Mouse (Mus musculus): ENCODE measurements at regions not wholly inside any gene's neighbourhood (a gene's known extent, or its start where the extent isn't known, plus 50 kb on each side); places are given as distances from the start of the nearest gene placed in this dataset.

DNA sequence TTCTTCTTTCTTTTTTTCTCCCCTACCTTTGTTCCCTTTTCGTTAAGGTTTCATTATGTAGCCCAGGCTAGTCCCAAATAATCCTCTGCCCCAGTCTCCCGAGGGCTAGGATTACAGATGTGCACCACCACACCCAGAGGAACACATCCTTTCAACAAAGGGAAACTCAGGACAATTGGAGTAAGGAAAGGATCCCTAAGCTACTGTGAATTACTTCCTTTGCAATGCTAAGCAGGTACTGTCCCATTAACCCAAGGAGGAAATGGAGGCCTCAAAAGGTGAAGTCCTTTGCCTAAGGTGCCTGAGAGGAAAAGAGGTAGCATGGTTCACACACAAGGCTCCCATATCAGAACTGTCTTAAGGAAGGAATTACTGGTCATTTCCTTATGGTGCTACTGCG, 157.2 kb downstream of the En1 start:
- no peak for DNase-seq (ENCODE audit: low spot score in 2 of 2)

- no peak for DNase-seq (ENCODE audit: low spot score in 2 of 2)
Observed at GRCm38 (mm10) chr1:120761364-120761763, 159.1 kb downstream of the En1 start.

DNA sequence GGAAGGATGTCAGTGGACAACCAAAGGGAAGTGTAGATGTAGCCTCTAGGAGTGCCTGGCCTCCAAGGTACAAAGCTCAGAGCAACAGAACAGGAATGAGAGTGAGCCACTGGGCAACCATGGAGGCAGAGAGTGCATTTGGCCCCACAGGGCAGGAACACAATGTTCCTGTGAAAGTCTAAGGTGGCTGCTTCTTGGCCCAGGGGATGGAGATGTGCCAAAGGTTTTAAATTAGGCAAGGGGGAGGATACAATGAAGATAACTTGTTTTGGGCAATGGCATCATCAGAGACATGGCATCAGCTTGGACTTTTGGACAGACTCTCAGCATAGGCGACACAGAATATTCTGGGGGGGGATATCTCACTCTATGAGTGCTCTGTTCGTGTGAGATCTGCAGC, 160.3 kb downstream of the En1 start:
- no peak for DNase-seq (ENCODE audit: low spot score in 2 of 2)

DNA sequence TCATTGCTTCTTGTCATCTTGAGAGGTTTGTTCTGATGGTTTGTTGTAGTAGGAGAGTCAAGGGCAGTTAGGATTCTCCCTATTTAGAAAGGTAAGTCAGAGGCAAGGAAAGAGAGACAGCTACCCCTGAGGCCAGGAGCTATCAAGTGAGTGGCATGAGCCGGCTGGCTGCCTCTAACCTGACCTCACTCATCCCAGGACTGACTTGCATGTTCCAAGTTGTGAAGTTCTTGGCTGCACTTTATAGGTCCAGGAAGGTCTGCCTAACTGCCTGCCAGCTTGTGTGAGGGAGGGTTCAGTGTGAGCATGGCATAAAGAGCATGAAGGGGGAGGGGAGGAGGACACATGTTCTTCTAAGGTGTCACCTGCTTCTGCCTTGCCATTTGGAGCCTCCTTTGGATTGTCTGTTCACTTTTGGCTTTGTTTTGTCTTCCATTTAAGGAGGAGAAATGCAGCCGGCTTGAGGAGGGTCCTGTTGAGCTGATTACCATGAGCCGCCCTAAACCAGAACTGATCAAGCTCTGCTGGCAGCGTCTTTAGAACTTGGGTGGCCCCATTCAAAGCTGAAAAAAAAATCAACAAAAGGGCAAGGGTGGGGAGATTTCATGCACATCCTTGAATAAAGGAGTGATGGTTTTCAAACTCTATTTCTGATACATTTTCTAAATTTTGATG, 160.8 kb downstream of the En1 start:
- no peak for DNase-seq (ENCODE audit: low spot score in 2 of 2)

DNA sequence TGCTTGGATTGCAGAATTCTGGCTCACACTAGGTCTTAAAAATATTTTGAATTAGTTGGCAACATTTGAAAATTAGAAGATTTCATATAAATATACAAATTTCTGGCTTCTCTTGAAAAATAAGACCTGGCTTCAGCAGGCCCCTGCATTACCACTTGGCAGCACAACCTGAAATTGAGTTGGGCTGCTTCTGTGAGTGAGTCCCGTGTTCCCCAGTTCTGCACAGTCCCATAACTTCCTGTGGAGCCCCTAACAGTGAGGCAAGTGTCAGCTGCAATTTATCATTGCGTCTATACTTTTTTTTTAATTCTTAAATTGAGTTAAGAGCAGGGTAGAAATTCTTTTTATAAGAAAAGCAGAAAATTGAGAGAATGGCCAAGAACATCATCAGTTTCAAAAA, 164.8 kb downstream of the En1 start:
- DNase-seq (ENCODE audit: low spot score in 2 of 2), result no peak

DNA sequence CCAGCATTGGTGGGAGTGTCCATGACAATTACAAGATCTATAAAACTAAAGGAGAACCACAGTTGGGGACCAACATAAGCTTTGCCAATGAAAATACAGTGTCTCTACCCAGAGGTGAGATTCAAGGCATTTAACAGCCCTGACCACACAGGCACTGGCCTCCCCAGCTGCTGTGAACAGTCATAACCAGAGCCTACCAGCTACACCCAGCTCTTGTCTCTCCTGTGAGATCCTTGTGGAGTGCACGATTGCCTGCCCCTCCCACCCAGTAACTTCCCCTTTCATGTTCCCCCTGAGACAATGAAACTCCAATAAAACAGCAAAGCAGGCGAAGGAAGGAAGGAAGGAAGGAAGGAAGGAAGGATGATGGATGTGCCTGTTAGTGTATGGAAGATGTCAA, 169.1 kb downstream of the En1 start:
- DNase-seq (ENCODE audit: low spot score in 2 of 2), result no peak

DNA sequence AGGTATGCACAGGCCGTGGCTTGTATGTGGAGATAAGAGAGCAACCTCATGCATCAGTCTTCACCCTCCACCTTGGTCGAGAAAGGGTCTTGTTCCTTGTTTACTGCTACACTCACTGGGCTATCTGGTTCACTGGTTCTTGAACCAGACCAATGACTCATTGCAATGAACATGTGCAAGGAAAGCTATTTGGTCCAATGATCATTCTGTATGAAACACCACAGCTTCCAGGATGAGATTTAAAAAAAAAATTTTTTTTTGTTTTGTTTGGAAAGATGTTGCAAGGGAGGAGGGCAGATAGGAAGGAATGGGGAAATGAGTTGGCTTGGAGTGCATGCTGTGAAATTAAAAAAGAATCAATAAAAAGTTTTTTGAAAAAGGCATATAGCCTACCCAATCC, 174.7 kb downstream of the En1 start:
- DNase-seq (ENCODE audit: low spot score in 2 of 2), result no peak

GRCm38 (mm10) chr1:120777468-120777867, 175.2 kb downstream of the En1 start:
- no peak for DNase-seq (ENCODE audit: low spot score in 2 of 2)

DNA sequence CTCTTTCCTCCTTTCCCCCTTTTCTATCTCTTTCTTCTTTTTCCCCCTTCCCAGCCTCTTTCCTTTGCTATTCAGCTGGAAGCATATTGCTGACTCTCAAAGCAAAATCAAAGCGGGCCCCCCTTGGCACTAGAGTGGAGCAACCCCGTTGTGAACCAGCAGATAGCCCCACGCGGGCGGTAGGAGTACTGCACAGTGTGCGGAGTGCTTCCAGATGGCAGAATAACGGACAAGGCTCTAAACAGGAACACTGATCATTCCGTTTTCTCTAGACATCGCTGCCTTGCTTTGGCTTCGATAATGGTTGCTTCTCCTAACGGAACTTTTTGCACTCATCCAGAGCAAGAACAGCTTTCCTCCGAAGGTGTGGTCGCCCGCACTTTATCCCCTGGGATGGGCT, 193.0 kb downstream of the En1 start:
- DNase-seq (ENCODE audit: low spot score in 2 of 2), result peak; percentile 5 to 28

- no peak for DNase-seq (ENCODE audit: low spot score in 2 of 2)
Observed at GRCm38 (mm10) chr1:120801248-120801979, 199.2 kb downstream of the En1 start.

DNA sequence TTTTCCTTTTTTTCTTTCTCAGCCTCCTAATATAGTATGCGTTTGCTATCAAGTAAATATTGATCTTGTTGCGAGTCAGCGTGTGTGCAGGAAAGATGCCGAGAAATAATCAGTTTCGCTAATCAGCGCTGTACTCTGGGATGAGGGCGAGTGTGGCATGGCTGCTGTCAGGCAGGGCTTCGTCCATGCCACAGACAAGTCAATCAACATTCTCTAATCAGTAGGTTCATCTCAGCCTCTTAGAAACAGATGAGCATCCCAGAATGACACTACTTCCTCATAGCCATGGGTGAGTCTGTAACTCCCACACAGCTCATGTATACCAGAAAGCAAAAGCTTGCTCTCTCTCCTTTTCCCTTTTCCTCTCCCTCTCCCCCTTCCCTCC, 199.8 kb downstream of the En1 start:
- no peak for DNase-seq (ENCODE audit: low spot score in 2 of 2)

GRCm38 (mm10) chr1:120814441-120814840, 212.2 kb downstream of the En1 start:
- no peak for DNase-seq (ENCODE audit: low spot score in 2 of 2)

GRCm38 (mm10) chr1:120816237-120816820, 214.1 kb downstream of the En1 start:
- no peak for DNase-seq (ENCODE audit: low spot score in 2 of 2)

DNA sequence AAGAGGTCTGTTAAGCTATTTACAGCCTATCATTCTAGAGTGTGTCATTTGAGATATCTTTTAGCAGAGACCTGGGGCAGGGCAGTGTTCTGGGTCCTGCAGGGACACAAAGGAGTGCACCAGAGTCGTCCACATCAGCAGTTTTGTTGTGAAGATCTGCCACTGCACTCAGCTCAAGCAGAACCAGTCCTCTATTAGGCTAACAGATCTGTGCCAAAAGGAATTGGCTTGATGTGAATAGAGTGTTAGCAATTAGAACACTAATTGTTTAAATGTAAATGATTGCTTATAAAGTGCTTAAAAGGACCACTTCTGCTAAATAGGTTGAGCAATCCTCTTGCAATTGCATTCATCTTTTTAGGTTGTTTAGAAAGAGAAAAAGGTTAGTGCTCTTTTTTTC, 215.3 kb downstream of the En1 start:
- DNase-seq (ENCODE audit: low spot score in 2 of 2), result no peak

DNA sequence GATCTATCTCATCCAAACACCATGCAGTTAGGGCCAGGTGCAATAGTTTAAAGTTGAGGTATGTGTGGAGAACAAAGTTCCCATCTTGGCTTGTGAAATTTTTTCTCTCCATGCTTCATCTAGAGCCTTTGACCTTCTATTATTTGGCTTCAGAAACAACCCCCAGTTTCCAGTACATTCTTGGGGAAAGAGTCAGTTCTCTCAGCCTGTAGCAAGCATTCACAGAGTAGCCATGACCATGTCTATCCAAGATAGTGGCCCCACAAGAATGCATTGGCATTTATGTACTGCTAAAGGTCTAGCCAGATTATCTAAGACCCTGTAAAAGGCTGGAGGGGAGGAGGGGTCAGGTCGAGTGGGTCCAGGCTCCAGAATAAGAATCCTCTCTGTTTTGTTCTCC, 229.8 kb downstream of the En1 start:
- no peak for DNase-seq (ENCODE audit: low spot score in 2 of 2)

GRCm38 (mm10) chr1:120842596-120842995, 240.4 kb downstream of the En1 start:
- DNase-seq (ENCODE audit: low spot score in 2 of 2), result no peak

DNA sequence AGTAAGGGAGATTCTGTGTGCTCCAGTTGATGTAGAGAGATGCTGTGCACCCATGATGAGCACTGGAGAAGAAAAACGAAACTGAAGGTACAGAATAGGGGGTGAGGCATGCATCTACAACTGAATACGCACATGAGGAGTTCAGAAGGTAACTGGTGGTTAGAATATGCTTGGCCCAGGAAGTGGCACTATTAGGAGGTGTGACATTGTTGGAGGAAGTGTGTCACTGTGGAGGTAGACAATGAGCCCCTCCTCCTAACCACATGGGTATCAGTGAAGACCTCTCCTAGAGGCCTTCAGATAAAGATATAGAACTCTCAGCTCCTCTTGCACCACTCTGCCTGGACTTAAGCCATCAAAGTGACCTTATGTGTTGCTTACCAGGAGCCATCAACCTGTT, 243.9 kb downstream of the En1 start:
- no peak for DNase-seq (ENCODE audit: low spot score in 2 of 2)

- no peak for DNase-seq (ENCODE audit: low spot score in 2 of 2)
Observed at GRCm38 (mm10) chr1:120851860-120852503, 249.8 kb downstream of the En1 start.

- DNase-seq (ENCODE audit: low spot score in 2 of 2), result no peak
Observed at GRCm38 (mm10) chr1:120857566-120857965, 255.3 kb downstream of the En1 start.

DNA sequence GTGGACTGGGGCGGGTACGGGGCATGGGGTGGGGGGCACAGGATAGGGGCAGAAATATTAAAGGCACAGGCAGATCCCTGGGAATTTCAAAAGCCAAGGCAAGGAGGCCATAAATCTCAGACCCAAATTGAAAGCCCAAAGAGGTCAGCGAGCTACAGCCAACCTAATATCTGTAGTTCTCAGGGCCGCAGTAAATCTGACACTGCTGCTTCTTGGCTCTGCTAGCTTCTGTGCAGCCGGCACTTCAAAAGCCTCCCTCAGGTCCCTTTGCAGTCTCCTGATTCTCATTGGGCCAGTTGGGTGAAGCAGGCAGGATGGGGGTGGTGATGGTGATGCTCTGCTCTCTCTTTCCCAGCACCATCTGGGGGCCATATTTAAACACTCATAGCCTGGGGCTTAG, 257.3 kb downstream of the En1 start:
- no peak for DNase-seq (ENCODE audit: low spot score in 2 of 2)

GRCm38 (mm10) chr1:120872554-120872953, 270.3 kb downstream of the En1 start:
- no peak for DNase-seq (ENCODE audit: low spot score in 2 of 2)

DNA sequence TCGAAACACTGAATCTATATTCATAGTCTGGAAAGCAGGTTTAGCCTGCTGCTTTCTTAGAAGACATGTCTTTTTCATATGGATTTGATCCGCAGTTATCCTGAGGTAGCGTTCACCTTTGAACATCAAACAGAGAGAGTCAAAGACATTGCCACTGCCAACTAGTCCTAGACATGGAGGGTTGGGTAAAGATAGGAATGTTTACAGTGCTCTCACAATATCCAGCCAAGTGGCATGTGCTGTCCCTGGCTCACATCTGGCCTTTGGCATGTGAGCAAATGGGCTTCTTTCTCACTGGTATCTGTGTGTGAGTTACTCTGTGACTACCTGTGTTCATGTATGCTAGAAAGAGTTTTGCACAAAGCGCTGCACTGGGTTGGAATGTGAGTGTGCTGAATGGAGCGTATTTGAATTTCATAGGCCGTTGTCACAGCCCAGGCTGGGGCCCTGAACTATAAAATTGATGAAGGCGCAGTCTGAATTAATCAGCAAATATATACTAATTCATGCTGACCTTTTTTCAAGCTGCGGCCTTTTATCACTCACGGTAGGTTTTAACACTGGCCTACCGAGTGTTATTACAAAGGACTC, 280.8 kb downstream of the En1 start:
- DNase-seq (ENCODE audit: low spot score in 2 of 2), result no peak

Data from right cerebral cortex, postnatal 36 days (tissue).